Mouse (Mus musculus): ENCODE data around the gene Stk33. TPM values are rescaled to one million over a fixed set of nuclear protein-coding genes. Genes with fewer than 3 reads are reported as not detected.

Stk33 gene
- polyA plus RNA-seq, 1 experiment from 2014 or later = 0.61 TPM

- no peak overlapping the region for H3K27ac ChIP-seq (ENCODE audit: low read depth)
- DNase-seq = no peak
These were observed 21.8 kb upstream of the Stk33 start for GRCm38 (mm10) chr7:109460698-109461097.

GRCm38 (mm10) chr7:109456563-109456962, 17.7 kb upstream of the Stk33 start:
- DNase-seq (no peak), ATAC-seq (ENCODE audit: insufficient read depth) (no peak)
- Histone ChIP-seq H3K9ac (no peak overlapping the region), H3K4me3 (ENCODE audit: low read depth, low read length) (no peak overlapping the region), H3K27me3 (ENCODE audit: insufficient read depth, low read length) (no peaks in the 10 kb centered on the region), H3K36me3 (ENCODE audit: insufficient read depth) (no peaks in the 10 kb centered on the region), H3K27ac (ENCODE audit: low read depth) (no peak overlapping the region), H3K9me3 (ENCODE audit: low read depth, low read length) (no peaks in the 10 kb centered on the region), H3K4me2 (no peak overlapping the region), H3K4me1 (ENCODE audit: insufficient read depth) (no peaks in the 10 kb centered on the region)
- 60% methylated on average over 6 of the region's 6 CpGs for WGBS
- no peak for TF ChIP-seq CTCF (IDR thresholded peaks at IDR 0.05; ENCODE audit: low read depth)

More at GRCm38 (mm10) chr7:109460698-109461097, 21.8 kb upstream of the Stk33 start:
- no peak for TF ChIP-seq CTCF (IDR thresholded peaks at IDR 0.05; ENCODE audit: low read depth)
- no peaks in the 10 kb centered on the region for H3K36me3 ChIP-seq (ENCODE audit: insufficient read depth)
- no peak overlapping the region for H3K9ac ChIP-seq
- H3K4me2 ChIP-seq = no peak overlapping the region
- no peaks in the 10 kb centered on the region for H3K9me3 ChIP-seq (ENCODE audit: low read depth, low read length)
- 84% methylated on average over 8 of the region's 8 CpGs for WGBS
- H3K27me3 ChIP-seq (ENCODE audit: insufficient read depth, low read length) = no peaks in the 10 kb centered on the region
- H3K4me1 ChIP-seq (ENCODE audit: insufficient read depth) = no peaks in the 10 kb centered on the region
- H3K4me3 ChIP-seq (ENCODE audit: low read depth, low read length) = no peak overlapping the region
- no peak for ATAC-seq (ENCODE audit: insufficient read depth)

DNA sequence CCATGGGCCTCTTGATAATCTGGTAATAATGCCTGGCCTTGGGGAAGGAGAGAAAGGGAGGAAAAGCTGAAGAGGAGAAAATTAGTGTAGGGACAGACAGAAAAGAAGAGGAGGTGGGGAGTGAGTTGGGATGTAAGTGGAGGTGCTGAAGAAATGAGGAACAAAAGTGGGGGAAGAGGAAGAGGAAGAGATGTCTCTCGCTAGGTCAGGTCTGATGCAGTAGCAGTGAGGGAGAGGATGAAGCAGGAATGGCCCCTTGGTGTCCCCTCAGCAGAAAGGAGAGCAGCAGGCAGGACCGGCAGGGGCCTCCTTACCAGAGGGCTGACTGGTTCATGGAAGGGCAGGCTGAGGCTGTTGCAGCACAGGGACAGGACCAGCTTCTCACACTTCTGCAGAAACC, 16.9 kb upstream of the Stk33 start:
- H3K4me3 ChIP-seq (ENCODE audit: low read depth, low read length) = no peak overlapping the region
- 67% methylated on average over 2 of the region's 2 CpGs for WGBS
- no peak for ATAC-seq (ENCODE audit: insufficient read depth)
- no peaks in the 10 kb centered on the region for H3K36me3 ChIP-seq (ENCODE audit: insufficient read depth)
- no peak for DNase-seq
- no peaks in the 10 kb centered on the region for H3K9me3 ChIP-seq (ENCODE audit: low read depth, low read length)
- H3K4me1 ChIP-seq (ENCODE audit: insufficient read depth) = no peaks in the 10 kb centered on the region
- no peak overlapping the region for H3K4me2 ChIP-seq
- H3K27ac ChIP-seq (ENCODE audit: low read depth) = no peak overlapping the region
- TF ChIP-seq CTCF (IDR thresholded peaks at IDR 0.05; ENCODE audit: low read depth) = no peak
- H3K9ac ChIP-seq = no peak overlapping the region
- no peaks in the 10 kb centered on the region for H3K27me3 ChIP-seq (ENCODE audit: insufficient read depth, low read length)

GRCm38 (mm10) chr7:109454856-109455255, 16.0 kb upstream of the Stk33 start:
- Histone ChIP-seq H3K9me3 (ENCODE audit: low read depth, low read length) (no peaks in the 10 kb centered on the region), H3K9ac (no peak overlapping the region), H3K36me3 (ENCODE audit: insufficient read depth) (no peaks in the 10 kb centered on the region), H3K4me3 (ENCODE audit: low read depth, low read length) (no peak overlapping the region), H3K4me1 (ENCODE audit: insufficient read depth) (no peaks in the 10 kb centered on the region), H3K27ac (ENCODE audit: low read depth) (no peak overlapping the region), H3K4me2 (no peak overlapping the region), H3K27me3 (ENCODE audit: insufficient read depth, low read length) (no peaks in the 10 kb centered on the region)
- TF ChIP-seq CTCF (IDR thresholded peaks at IDR 0.05; ENCODE audit: low read depth) = no peak
- ATAC-seq (ENCODE audit: insufficient read depth) (no peak), DNase-seq (no peak)
- WGBS = 81% methylated on average over 9 of the region's 9 CpGs

DNA sequence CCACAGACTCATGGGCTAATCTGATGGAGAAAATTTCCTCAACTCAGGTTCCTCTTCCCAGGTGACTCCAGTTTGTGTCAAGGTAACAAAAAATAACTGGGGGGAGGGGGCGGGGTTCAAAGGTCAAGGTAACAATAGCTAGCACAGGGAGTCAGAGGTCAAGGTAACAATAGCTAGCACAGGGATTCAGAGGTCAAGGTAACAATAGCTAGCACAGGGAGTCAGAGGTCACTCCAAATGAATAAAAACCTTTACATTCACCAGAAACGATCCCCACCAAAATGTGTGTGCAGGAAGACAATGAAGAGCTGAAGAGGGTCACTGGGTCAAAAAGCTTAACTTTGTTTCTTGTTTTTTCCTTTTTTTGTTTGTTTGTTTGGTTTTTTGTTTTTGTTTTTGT, 9.2 kb upstream of the Stk33 start:
- WGBS = 75% methylated on average over 2 of the region's 2 CpGs
- TF ChIP-seq CTCF (IDR thresholded peaks at IDR 0.05; ENCODE audit: low read depth) = no peak
- DNase-seq = no peak
- Histone ChIP-seq H3K4me2 (no peak overlapping the region), H3K4me3 (ENCODE audit: low read depth, low read length) (no peak overlapping the region), H3K27me3 (ENCODE audit: insufficient read depth, low read length) (no peaks in the 10 kb centered on the region), H3K27ac (ENCODE audit: low read depth) (no peak overlapping the region), H3K9ac (no peak overlapping the region), H3K4me1 (ENCODE audit: insufficient read depth) (no peaks in the 10 kb centered on the region), H3K9me3 (ENCODE audit: low read depth, low read length) (no peaks in the 10 kb centered on the region), H3K36me3 (ENCODE audit: insufficient read depth) (no peaks in the 10 kb centered on the region)
- ATAC-seq (ENCODE audit: insufficient read depth) = no peak

- Histone ChIP-seq H3K27me3 (ENCODE audit: insufficient read depth, low read length) (peaks cover 7% of the 10 kb centered on the region), H3K9ac (no peak overlapping the region), H3K36me3 (ENCODE audit: insufficient read depth) (no peaks in the 10 kb centered on the region), H3K4me3 (ENCODE audit: low read depth, low read length) (no peak overlapping the region), H3K9me3 (ENCODE audit: low read depth, low read length) (no peaks in the 10 kb centered on the region), H3K4me2 (no peak overlapping the region), H3K4me1 (ENCODE audit: insufficient read depth) (no peaks in the 10 kb centered on the region), H3K27ac (ENCODE audit: low read depth) (no peak overlapping the region)
- peak; percentile 70 for DNase-seq
- 10% methylated on average over 6 of the region's 6 CpGs for WGBS
- no peak for ATAC-seq (ENCODE audit: insufficient read depth)
- peak; percentile 67 for TF ChIP-seq CTCF (IDR thresholded peaks at IDR 0.05; ENCODE audit: low read depth)
These were observed 6.1 kb upstream of the Stk33 start for GRCm38 (mm10) chr7:109445012-109445411.

DNA sequence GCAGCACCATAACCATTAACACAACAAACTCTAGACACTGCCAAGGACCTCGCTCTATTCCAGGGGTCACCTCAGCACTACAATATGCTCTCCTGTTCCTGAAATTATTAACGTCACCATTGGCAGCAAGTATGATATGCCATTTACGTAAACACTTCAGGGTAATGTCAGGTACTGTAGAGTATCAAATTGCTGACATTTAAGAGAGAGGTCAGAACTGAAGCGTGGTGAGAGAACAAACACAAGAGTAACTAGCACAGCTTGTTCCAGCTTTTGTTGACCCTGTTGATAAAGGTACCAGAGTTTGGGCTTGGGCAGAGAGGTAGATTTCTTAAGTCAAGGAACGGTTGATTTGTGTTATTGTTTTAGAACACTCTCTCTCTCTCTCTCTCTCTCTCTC, 3.9 kb upstream of the Stk33 start:
- TF ChIP-seq CTCF (IDR thresholded peaks at IDR 0.05; ENCODE audit: low read depth) = no peak
- DNase-seq (no peak), ATAC-seq (ENCODE audit: insufficient read depth) (no peak)
- peaks cover 28% of the 10 kb centered on the region for H3K27me3 ChIP-seq (ENCODE audit: insufficient read depth, low read length)
- H3K4me2 ChIP-seq = no peak overlapping the region
- H3K36me3 ChIP-seq (ENCODE audit: insufficient read depth) = no peaks in the 10 kb centered on the region
- no peak overlapping the region for H3K9ac ChIP-seq
- 0 out of 2 replicates have a peak, but pooled peaks cover 2% of the 10 kb centered on the region for H3K4me1 ChIP-seq (ENCODE audit: insufficient read depth)
- no peaks in the 10 kb centered on the region for H3K9me3 ChIP-seq (ENCODE audit: low read depth, low read length)
- no peak overlapping the region for H3K4me3 ChIP-seq (ENCODE audit: low read depth, low read length)
- H3K27ac ChIP-seq (ENCODE audit: low read depth) = no peak overlapping the region
- WGBS = 44% methylated on average over 5 of the region's 5 CpGs
